ENCODE assay signal across 33 mouse cellular contexts in the genomic region with DNA sequence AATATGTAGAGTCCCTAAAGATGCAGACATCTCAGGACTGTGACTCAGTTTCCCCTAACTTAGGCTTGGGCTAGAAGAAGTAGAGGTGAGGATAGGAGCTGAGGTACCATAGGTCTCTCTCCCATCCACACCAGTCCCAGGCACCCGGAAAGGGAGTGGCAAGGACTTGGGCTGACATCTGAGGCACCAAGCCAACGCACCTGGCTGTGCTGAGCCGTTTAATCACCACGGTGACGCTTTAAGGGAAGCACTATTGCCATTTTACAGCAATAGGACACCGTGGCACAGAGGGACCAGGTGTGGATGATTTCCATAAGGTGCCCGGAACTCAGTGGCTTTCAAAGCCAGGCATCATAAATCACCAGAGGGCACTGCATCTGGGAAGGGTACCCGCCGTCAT. TPM values are rescaled to one million over a fixed set of nuclear protein-coding genes. Genes with fewer than 3 reads are reported as not detected.
DNase-seq lines count a peak whose midpoint lies in the region; ATAC-seq and TF ChIP-seq lines count a peak whose summit lies in the region.
"Had no signal": no experiment of that assay in that cellular context is flagged by ENCODE, and none has a peak within 500 bp of the region (broad histone marks: within the 10 kb centered on the region; RNA-seq: fewer than 3 reads in every experiment).

No protein-coding gene starts in this region.

- no peaks in the 10 kb centered on the region for H3K9me3 ChIP-seq in intestine, postnatal 0 days (ENCODE audit: control insufficient read depth)
- H3K9me3 ChIP-seq in intestine, embryonic 16.5 days (ENCODE audit: control insufficient read depth, low read length), result no peaks in the 10 kb centered on the region
- H3K9me3 ChIP-seq: embryonic facial prominence, embryonic 12.5 days; forebrain, embryonic 12.5 days; forebrain, embryonic 15.5 days; G1E; heart, embryonic 13.5 days; hindbrain, embryonic 13.5 days had no signal

- peak; percentile 84 for DNase-seq in heart, adult 11 months
- no peak for DNase-seq in heart, postnatal 14 days
- no peak for DNase-seq in thymus, adult 2 months
- no peak for DNase-seq in thymus, postnatal 4 days
- DNase-seq in large intestine, adult 2 months (ENCODE audit: low read depth, low spot score), result peak; percentile 75
- DNase-seq: adrenal gland, postnatal 10 days; adrenal gland, postnatal 36 days; B cell, adult 2 months; cerebellum, adult 18-20 months; cerebellum, adult 9-10 months; cerebellum, postnatal 14 days; gastrocnemius, postnatal 10 days; gastrocnemius, postnatal 36 days had no signal

- H3K9ac ChIP-seq in intestine, postnatal 0 days (ENCODE audit: low read depth, low read length), result no peak overlapping the region
- H3K9ac ChIP-seq in intestine, embryonic 16.5 days (ENCODE audit: low read depth, low read length), result no peak overlapping the region
- H3K9ac ChIP-seq: embryonic facial prominence, embryonic 12.5 days; forebrain, embryonic 12.5 days; forebrain, embryonic 15.5 days; hindbrain, embryonic 13.5 days had no signal

- H3K4me2 ChIP-seq in intestine, postnatal 0 days (replicated peaks; ENCODE audit: low read depth), result no peak overlapping the region
- H3K4me2 ChIP-seq in intestine, embryonic 16.5 days (ENCODE audit: low read depth, low read length), result no peak overlapping the region
- H3K4me2 ChIP-seq: embryonic facial prominence, embryonic 12.5 days; forebrain, embryonic 12.5 days; forebrain, embryonic 15.5 days; heart, embryonic 13.5 days; hindbrain, embryonic 13.5 days had no signal

- no peak overlapping the region for H3K4me3 ChIP-seq in intestine, postnatal 0 days (ENCODE audit: low read depth, low read length)
- H3K4me3 ChIP-seq in intestine, embryonic 16.5 days (ENCODE audit: low read length), result no peak overlapping the region
- no peak overlapping the region for H3K4me3 ChIP-seq in thymus, adult 2 months (ENCODE audit: control insufficient read depth, insufficient read depth, low read length)
- H3K4me3 ChIP-seq: embryonic facial prominence, embryonic 12.5 days; erythroblast, embryonic 14.5 days; forebrain, embryonic 12.5 days; forebrain, embryonic 15.5 days; heart, embryonic 13.5 days; hindbrain, embryonic 13.5 days had no signal

- TF ChIP-seq POLR2A in thymus, adult 2 months (IDR thresholded peaks at IDR 0.05; ENCODE audit: control insufficient read depth, extremely low read depth, insufficient read depth, low read length, poor library complexity), result no peak

- no peak for TF ChIP-seq CTCF in intestine, postnatal 0 days (IDR thresholded peaks at IDR 0.05; ENCODE audit: low read depth)
- no peak for TF ChIP-seq CTCF in thymus, adult 2 months (IDR thresholded peaks at IDR 0.05; ENCODE audit: borderline replicate concordance, control insufficient read depth, extremely low read depth, insufficient read depth, low read length, poor library complexity)

- 42% methylated on average over 9 of the region's 9 CpGs for WGBS in intestine, postnatal 0 days
- 62% methylated on average over 9 of the region's 9 CpGs for WGBS in intestine, embryonic 16.5 days
- WGBS in thymus, adult 2 months, result 32% methylated on average over 9 of the region's 9 CpGs
- 23% methylated on average over 9 of the region's 9 CpGs for WGBS in large intestine, adult 2 months

- no peak overlapping the region for H3K27ac ChIP-seq in intestine, postnatal 0 days (ENCODE audit: low read depth, low read length)
- H3K27ac ChIP-seq in intestine, embryonic 16.5 days (ENCODE audit: low read length), result no peak overlapping the region
- H3K27ac ChIP-seq in thymus, adult 2 months (ENCODE audit: control insufficient read depth, insufficient read depth, low read length), result peak overlapping the region; percentile 57; the same call in 1 of the 2 replicates
- H3K27ac ChIP-seq: embryonic facial prominence, embryonic 12.5 days; forebrain, embryonic 12.5 days; forebrain, embryonic 15.5 days; heart, embryonic 13.5 days; hindbrain, embryonic 13.5 days had no signal

- H3K36me3 ChIP-seq in intestine, postnatal 0 days (ENCODE audit: control insufficient read depth, insufficient read depth), result no peaks in the 10 kb centered on the region
- no peaks in the 10 kb centered on the region for H3K36me3 ChIP-seq in intestine, embryonic 16.5 days (ENCODE audit: control insufficient read depth, insufficient read depth, low read length)
- H3K36me3 ChIP-seq in thymus, adult 2 months (ENCODE audit: control insufficient read depth, insufficient read depth, low read length), result no peaks in the 10 kb centered on the region
- H3K36me3 ChIP-seq: embryonic facial prominence, embryonic 12.5 days; forebrain, embryonic 12.5 days; forebrain, embryonic 15.5 days; G1E; heart, embryonic 13.5 days; hindbrain, embryonic 13.5 days had no signal

- H3K27me3 ChIP-seq in intestine, postnatal 0 days (replicated peaks; ENCODE audit: control insufficient read depth, insufficient read depth, low read length), result no peaks in the 10 kb centered on the region
- no peaks in the 10 kb centered on the region for H3K27me3 ChIP-seq in intestine, embryonic 16.5 days (replicated peaks; ENCODE audit: control insufficient read depth, insufficient read depth, low read length)
- H3K27me3 ChIP-seq in thymus, adult 2 months (ENCODE audit: control insufficient read depth, insufficient read depth, low read length), result no peaks in the 10 kb centered on the region
- H3K27me3 ChIP-seq: embryonic facial prominence, embryonic 12.5 days; forebrain, embryonic 12.5 days; forebrain, embryonic 15.5 days; heart, embryonic 13.5 days; hindbrain, embryonic 13.5 days; Patski had no signal

- intact Hi-C loops in heart, postnatal 14 days (cut with DNase I), result no loop called here

- 0 out of 2 replicates have a peak, but pooled peaks cover 3% of the 10 kb centered on the region for H3K4me1 ChIP-seq in intestine, postnatal 0 days (replicated peaks; ENCODE audit: control insufficient read depth, insufficient read depth, low read length)
- peaks cover 11% of the 10 kb centered on the region for H3K4me1 ChIP-seq in intestine, embryonic 16.5 days (ENCODE audit: control insufficient read depth, insufficient read depth, low read length)
- H3K4me1 ChIP-seq in thymus, adult 2 months (replicated peaks; ENCODE audit: control insufficient read depth, insufficient read depth, low read length), result peaks cover 22% of the 10 kb centered on the region
- H3K4me1 ChIP-seq: forebrain, embryonic 15.5 days had no signal

- ATAC-seq in intestine, postnatal 0 days, result peak; percentile 69
- no peak for ATAC-seq in intestine, embryonic 16.5 days
- no peak for ATAC-seq in frontal cortex, adult (ENCODE audit: low TSS enrichment)
- ATAC-seq: forebrain, embryonic 15.5 days; hindbrain, embryonic 16.5 days; inflammation-experienced regulatory T-cells, adult 6 months; Patski had no signal

RNA-seq across cellular contexts. Expression of a gene that starts 5.2 kb away (rescaled TPM):
- total RNA-seq in heart, postnatal 14 days (2021), result not detected
- not detected in 2 replicates for polyA plus RNA-seq in intestine, postnatal 0 days (2015; fragmentation: Nextera tagmentation; extraction: Ambion mirVana)
- not detected in 2 replicates for polyA plus RNA-seq in intestine, embryonic 16.5 days (2015; fragmentation: Nextera tagmentation; extraction: Ambion mirVana)
- 0.22 TPM in 1 of 2 replicates, not detected in the other for polyA plus RNA-seq in thymus, adult 2 months (2012; rRNA removed)
- polyA plus RNA-seq in large intestine, adult 2 months (2012; rRNA removed), result not detected in 2 replicates
- total RNA-seq: adrenal gland, adult 18-20 months; adrenal gland, postnatal 10 days; adrenal gland, postnatal 36 days; CH12.LX; gastrocnemius, adult 18-20 months; gastrocnemius, postnatal 10 days; gastrocnemius, postnatal 36 days; granulocyte monocyte progenitor cell, adult 5-6 weeks; heart, postnatal 25 days; hematopoietic stem cell, adult 5-6 weeks had no signal
- polyA plus RNA-seq: embryonic facial prominence, embryonic 12.5 days; erythroblast, embryonic 14.5 days; forebrain, embryonic 12.5 days; forebrain, embryonic 15.5 days; G1E; heart, embryonic 13.5 days; heart, embryonic 16.5 days; hindbrain, embryonic 13.5 days; hindbrain, embryonic 16.5 days; inflammation-experienced regulatory T-cells, adult 6 months; Patski had no signal

RNA-seq across cellular contexts. Expression of a gene that starts 10.3 kb away (rescaled TPM):
- 100 to 1,000 TPM; 436 to 447 TPM for total RNA-seq in heart, postnatal 14 days (2021)
- polyA plus RNA-seq in intestine, postnatal 0 days (2015; fragmentation: Nextera tagmentation; extraction: Ambion mirVana), result 16.3 and 16.4 TPM in 2 replicates
- polyA plus RNA-seq in intestine, embryonic 16.5 days (2015; fragmentation: Nextera tagmentation; extraction: Ambion mirVana), result 24.5 TPM in 2 replicates
- polyA plus RNA-seq in thymus, adult 2 months (2012; rRNA removed), result 21.6 and 25.6 TPM in 2 replicates
- 19.7 and 22.8 TPM in 2 replicates for polyA plus RNA-seq in large intestine, adult 2 months (2012; rRNA removed)
- total RNA-seq: hematopoietic stem cell, adult 5-6 weeks had no signal
- polyA plus RNA-seq: G1E; inflammation-experienced regulatory T-cells, adult 6 months had no signal

RNA-seq across cellular contexts. Expression of a gene that starts 28.0 kb away (rescaled TPM):
- not detected for total RNA-seq in heart, postnatal 14 days (2021)
- polyA plus RNA-seq in intestine, postnatal 0 days (2015; fragmentation: Nextera tagmentation; extraction: Ambion mirVana), result 9.1 and 13.6 TPM in 2 replicates
- polyA plus RNA-seq in intestine, embryonic 16.5 days (2015; fragmentation: Nextera tagmentation; extraction: Ambion mirVana), result 237 and 402 TPM in 2 replicates
- polyA plus RNA-seq in thymus, adult 2 months (2012; rRNA removed), result 1.1 and 1.4 TPM in 2 replicates
- 0.94 and 1.4 TPM in 2 replicates for polyA plus RNA-seq in large intestine, adult 2 months (2012; rRNA removed)
- total RNA-seq: adrenal gland, adult 18-20 months; adrenal gland, postnatal 10 days; adrenal gland, postnatal 36 days; CH12.LX; G1E; gastrocnemius, postnatal 10 days; gastrocnemius, postnatal 36 days; granulocyte monocyte progenitor cell, adult 5-6 weeks; heart, postnatal 25 days; hematopoietic stem cell, adult 5-6 weeks had no signal
- polyA plus RNA-seq: embryonic facial prominence, embryonic 12.5 days; erythroblast, embryonic 14.5 days; forebrain, embryonic 12.5 days; forebrain, embryonic 15.5 days; G1E; heart, embryonic 13.5 days; hindbrain, embryonic 13.5 days; hindbrain, embryonic 16.5 days; inflammation-experienced regulatory T-cells, adult 6 months; Patski had no signal

RNA-seq across cellular contexts. Expression of a gene that starts 48.7 kb away (rescaled TPM):
- total RNA-seq in heart, postnatal 14 days (2021), result not detected
- not detected in 2 replicates for polyA plus RNA-seq in intestine, postnatal 0 days (2015; fragmentation: Nextera tagmentation; extraction: Ambion mirVana)
- polyA plus RNA-seq in intestine, embryonic 16.5 days (2015; fragmentation: Nextera tagmentation; extraction: Ambion mirVana), result 0.26 and 0.31 TPM in 2 replicates
- not detected in 2 replicates for polyA plus RNA-seq in thymus, adult 2 months (2012; rRNA removed)
- not detected in 2 replicates for polyA plus RNA-seq in large intestine, adult 2 months (2012; rRNA removed)
- total RNA-seq: adrenal gland, adult 18-20 months; adrenal gland, postnatal 10 days; adrenal gland, postnatal 36 days; CH12.LX; G1E; gastrocnemius, adult 18-20 months; gastrocnemius, postnatal 10 days; gastrocnemius, postnatal 36 days; granulocyte monocyte progenitor cell, adult 5-6 weeks; heart, postnatal 25 days; hematopoietic stem cell, adult 5-6 weeks had no signal
- polyA plus RNA-seq: embryonic facial prominence, embryonic 12.5 days; erythroblast, embryonic 14.5 days; forebrain, embryonic 12.5 days; forebrain, embryonic 15.5 days; G1E; heart, embryonic 13.5 days; heart, embryonic 16.5 days; hindbrain, embryonic 13.5 days; hindbrain, embryonic 16.5 days; inflammation-experienced regulatory T-cells, adult 6 months; Patski had no signal

Comparison
In these comparisons a context has a peak if more than half of its experiments do, and no peak if none do; other contexts are left out.
1. DNase-seq: peak in heart, adult 11 months (single experiment) and large intestine, adult 2 months (single experiment); none in heart, postnatal 14 days (0 of 2), thymus, adult 2 months (single experiment) and thymus, postnatal 4 days (single experiment).
2. RNA of a gene that starts 28.0 kb away (polyA plus RNA-seq): 237 to 402 TPM in intestine, embryonic 16.5 days; 9.1 to 13.6 TPM in intestine, postnatal 0 days, 1.1 to 1.4 TPM in thymus, adult 2 months and 0.94 to 1.4 TPM in large intestine, adult 2 months; every median in the first group is over 10 times any median in the second.